Mouse (Mus musculus): ENCODE measurements around the gene Uvrag.

GRCm38 (mm10) chr7:98998722-98999121 lies 142.2 kb downstream of the Uvrag start:
- no peak for TF ChIP-seq CTCF (conservative IDR thresholded peaks at IDR 0.05; ENCODE audit: low read length)
- TF ChIP-seq POU5F1 (IDR thresholded peaks at IDR 0.05; ENCODE audit: borderline replicate concordance, low read length): no peak
